Mouse (Mus musculus) left cerebral cortex, adult 18-20 months (tissue): Measurements from ENCODE around the gene Sbk2. TPM values are rescaled to one million over a fixed set of nuclear protein-coding genes. Genes with fewer than 3 reads are reported as not detected.
"Not testable (repeated sequence)": the region's sequence is repeated elsewhere in the genome, so short reads cannot be mapped to it uniquely, and the experiment has no call there.

Experiments
- DNase-seq, 2 experiments: peaks; one replicate each; pipeline ENCODE4 v3.0.0; 2021 to 2022; ENCODE audit warnings: low spot score in 2 of 2, mixed read lengths in 1 of 2
- long read RNA-seq, 2 experiments: library from polyadenylated mRNA; stranded (forward); transcript quantifications; one replicate each; pipeline ENCODE4 v2.0.0; 2021
- total RNA-seq, 2 experiments: library from RNA; stranded (reverse); gene quantifications; 2 replicates each; pipeline ENCODE4 v1.2.3; 2021

Sbk2 gene
- under 1 TPM; 0.26 to 0.45 TPM for total RNA-seq
- long read RNA-seq, experiment 1, partial matches to known transcripts: 0 of 1 reads
- long read RNA-seq, experiment 1, other reads (novel, unspliced or antisense): 0 of 1 reads
- long read RNA-seq, experiment 2: 0 reads

GRCm38 (mm10) chr7:4964272-4964671 lies at the start of gene Sbk2:
Gene Sbk2 (minus strand): TSS chr7:4964406.
- DNase-seq: peak; percentile 68 to 72

DNA sequence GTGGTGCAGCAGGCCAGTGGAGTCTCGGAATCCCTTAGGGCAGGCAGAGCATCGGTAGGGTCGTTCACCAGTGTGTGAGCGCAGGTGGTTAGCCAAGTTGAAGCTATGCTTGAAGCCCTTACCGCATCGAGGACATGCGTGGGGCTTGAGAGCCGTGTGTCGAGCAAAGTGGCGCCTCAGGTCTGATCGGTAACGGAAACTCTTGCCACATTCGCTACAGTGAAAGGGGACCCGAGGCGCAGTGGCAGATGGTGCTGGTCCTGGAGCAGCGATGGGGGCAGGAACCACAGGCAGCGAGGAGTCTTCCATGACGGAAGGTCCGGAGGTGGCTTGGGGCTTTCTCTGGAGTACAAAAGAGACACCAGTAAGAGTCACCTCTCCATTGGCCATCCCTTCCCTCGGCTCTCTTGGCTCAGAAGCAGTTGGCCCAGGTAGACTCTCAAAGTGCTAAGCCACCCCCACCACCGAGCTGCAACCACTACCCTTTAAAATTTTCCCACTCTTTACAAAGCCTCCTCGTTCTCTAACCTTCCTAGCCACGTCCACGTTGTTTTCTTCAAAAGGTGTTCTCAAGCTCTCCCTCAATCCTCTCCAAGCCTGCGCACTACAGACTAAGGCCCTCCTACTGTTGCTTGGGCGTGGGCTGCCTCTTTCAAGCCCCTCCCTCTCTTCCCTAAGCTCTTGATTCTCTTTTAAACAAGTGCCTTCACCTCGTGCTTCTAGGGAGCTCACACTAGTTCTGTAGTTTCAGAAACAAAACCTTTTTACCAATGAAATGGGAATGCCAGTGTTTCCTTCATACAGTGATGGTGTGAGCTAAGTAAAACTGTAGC lies 48.7 kb upstream of the Sbk2 start:
- DNase-seq: no peak

GRCm38 (mm10) chr7:5008229-5008628 lies 44.0 kb upstream of the Sbk2 start:
- no peak for DNase-seq

- not testable (repeated sequence) for DNase-seq
Measured at GRCm38 (mm10) chr7:5002876-5003275, 38.7 kb upstream of the Sbk2 start.

GRCm38 (mm10) chr7:4999876-5000275 lies 35.7 kb upstream of the Sbk2 start:
- peak in 1 of 2 experiments; percentile 19 for DNase-seq

DNA sequence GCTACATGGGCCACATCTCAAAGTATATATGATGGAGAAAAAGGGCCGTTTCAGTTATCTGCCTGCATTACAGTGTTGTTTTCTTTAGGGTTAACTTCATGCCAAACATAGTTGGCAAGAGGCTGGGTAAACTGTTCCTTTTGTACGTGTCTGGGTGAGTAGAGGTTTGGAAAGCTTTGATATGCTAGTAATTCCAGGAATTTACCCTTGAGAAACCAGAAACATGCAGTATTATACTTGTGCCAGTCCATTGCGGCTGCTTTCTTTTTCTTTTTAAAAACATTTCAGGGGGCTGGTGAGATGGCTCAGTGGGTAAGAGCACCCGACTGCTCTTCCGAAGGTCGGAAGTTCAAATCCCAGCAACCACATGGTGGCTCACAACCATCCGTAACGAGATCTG lies 32.7 kb upstream of the Sbk2 start:
- no peak for DNase-seq

- DNase-seq: peak; percentile 91 to 95
Measured at GRCm38 (mm10) chr7:4996003-4996895, 32.0 kb upstream of the Sbk2 start, which contains the start of gene Zfp579. Gene Zfp579 (minus strand): TSS chr7:4996158.

GRCm38 (mm10) chr7:4995268-4996002 lies 31.2 kb upstream of the Sbk2 start:
- no peak for DNase-seq

DNA sequence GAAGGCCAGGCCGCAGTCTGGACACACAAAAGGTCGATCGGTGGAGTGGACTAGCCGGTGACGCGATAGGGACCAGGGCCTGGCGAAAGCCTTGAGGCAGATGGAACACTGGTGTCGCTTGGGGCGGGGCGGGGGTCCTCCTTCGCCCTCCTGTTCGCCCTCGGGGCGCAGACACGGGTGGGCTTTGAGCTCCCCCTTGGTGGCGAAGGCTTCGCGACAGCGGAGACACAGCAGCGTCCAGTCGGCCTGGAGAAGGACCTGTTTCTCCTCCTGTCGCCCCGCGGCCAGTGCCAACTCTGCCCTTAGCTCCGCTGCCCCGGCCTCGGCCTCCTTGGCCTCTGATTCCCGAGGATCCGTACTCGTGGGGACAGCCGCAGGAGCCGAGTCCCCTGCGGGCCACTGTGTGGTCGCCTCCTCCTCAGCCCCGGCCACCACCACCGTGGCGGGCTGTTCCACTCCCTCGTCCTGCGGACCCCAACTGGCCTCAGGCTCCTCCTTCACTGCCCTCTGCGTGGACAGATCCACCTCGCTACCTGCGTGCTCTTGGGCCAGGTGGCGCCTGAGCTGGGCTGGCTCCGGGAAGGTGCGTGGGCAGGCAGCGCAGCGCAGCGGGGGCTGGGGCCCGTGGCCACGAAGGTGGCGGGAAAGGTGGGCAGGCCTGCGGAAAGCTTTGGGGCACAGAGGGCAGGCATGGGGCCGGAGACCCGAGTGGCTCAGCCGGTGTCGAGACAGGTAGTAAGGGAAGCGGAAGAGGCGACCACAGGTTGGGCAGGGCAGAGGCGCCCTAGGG lies 30.0 kb upstream of the Sbk2 start:
- no peak for DNase-seq

- DNase-seq: no peak
Measured at GRCm38 (mm10) chr7:4993347-4993998, 29.3 kb upstream of the Sbk2 start.

GRCm38 (mm10) chr7:4988250-4988649 lies 24.0 kb upstream of the Sbk2 start:
- DNase-seq: no peak

DNA sequence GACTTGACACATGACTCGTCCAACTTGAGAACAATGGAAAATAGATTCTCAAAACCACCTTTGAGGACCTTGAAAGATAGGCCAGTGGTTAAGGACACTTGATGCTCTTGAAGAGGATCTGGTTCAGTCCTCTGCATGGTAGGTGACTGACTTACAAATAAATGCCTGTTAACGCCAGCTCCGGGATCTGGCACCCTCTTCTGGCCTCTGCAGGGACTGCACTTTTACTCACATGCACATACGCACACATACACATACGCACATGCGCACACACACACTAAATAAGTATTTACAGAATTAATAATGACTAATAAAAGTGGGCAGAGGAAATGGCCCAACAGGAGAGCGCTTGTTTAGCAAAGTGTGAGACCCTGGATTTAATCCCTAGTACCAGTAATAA lies 12.6 kb upstream of the Sbk2 start:
- no peak for DNase-seq

DNA sequence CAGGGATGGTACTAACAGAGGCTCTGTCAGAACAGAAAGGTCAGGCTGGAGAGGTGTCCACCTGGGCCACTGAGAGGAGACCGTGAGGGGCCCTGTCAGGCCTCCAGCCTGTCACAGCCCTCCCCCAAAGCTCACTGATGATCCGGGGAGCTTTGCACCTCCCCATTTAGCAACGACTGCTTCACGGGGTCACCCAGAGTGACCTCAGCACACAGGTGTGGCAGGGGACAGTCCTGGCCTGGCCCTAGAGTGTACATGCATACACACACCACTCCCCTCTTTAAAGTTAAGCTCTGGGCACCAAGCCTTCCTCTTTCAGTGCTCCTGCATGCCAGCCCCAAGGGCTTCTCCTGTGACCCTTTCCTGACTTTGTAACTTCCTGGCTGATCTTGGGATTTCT lies 11.2 kb upstream of the Sbk2 start:
- no peak for DNase-seq

DNA sequence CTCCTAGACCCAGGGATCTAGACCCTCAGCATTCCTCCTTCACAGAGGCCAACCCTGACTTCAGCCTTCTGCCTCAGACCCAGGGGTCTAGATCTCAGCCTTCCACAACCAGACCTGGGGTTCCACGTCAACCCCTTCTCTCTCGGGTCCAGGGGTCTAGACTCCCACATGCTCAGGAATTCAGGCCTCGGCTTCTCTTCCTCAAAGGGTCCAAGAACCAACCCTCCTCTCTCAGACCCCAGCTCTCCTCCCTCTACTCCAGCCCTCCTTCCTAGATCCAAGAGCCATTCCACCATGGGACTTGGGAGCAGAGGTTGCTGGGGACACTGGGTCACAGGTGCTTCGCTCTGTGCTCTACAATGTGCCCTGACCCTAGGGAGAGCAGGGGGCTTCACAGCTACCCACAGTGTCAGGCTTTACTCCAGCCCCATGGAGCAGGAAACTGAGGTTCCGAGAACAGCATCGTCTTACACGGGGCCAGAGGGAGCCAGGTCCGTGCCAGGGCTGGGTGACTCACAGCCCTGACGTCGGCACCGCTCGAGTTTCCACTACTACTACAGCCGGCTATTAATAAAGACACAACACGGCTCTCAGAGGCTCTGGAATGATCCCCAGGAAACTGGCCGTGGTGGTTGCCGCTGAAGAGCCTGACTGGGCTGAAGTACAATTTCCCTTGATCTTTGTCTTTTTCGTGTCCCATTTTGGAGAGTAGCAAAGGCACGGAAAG lies 8.3 kb upstream of the Sbk2 start:
- DNase-seq: no peak

GRCm38 (mm10) chr7:4971710-4972109 lies 7.5 kb upstream of the Sbk2 start:
- no peak for DNase-seq

GRCm38 (mm10) chr7:4971068-4971467 lies 6.9 kb upstream of the Sbk2 start, which contains the start of gene Sbk3:
Gene Sbk3 (minus strand): TSS chr7:4971168.
- DNase-seq: no peak

DNA sequence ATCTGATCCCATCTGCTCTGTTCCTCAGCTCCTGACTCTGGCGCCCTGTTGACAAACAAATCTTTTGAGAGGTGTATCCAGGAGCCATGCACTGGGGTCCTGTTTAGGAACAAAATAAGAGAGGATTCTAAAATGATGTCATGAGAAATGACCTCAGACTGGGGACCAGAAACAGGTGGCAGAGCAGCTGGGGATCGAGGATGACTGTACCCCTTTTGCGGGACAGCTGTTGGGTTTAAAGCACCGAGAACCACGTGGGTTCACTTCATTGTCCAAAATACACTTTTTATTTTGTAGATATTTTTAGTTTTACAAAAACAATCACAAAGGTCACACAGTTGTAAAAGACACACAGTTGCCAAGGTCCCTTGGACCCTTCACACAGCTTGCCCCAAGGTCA lies 782 bp upstream of the Sbk2 start:
- no peak for DNase-seq

GRCm38 (mm10) chr7:4963527-4963926 lies 679 bp downstream of the Sbk2 start:
- no peak for DNase-seq

DNA sequence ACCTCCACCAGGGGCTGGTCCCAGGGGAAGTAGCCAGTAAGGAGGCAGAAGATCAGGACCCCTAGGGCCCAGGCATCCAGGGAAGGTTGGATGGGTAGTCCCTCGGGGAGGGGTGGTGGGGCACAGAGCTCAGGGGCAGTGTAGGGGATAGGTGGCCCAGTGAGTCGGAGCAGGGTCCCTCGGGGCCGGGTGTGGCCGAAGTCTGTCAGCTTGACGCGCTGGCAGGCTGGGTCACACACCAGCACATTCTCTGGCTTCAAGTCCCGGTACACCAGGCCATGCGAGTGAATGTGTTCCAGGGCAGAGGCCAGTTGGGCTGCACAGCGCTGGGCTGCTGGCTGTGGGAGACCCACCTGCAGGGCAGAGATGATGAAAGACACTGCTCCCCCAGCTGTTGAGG lies 6.8 kb downstream of the Sbk2 start:
- no peak for DNase-seq
